Mouse (Mus musculus): ENCODE data around the gene Ifna6. TPM values are rescaled to one million over a fixed set of nuclear protein-coding genes. Genes with fewer than 3 reads are reported as not detected.

Ifna6 gene
- polyA plus RNA-seq, 1 experiment = not detected

- no peaks in the 10 kb centered on the region for H3K4me1 ChIP-seq (ENCODE audit: control insufficient read depth, insufficient read depth, low read length)
- no peak overlapping the region for H3K4me3 ChIP-seq (ENCODE audit: insufficient read depth, low read length)
- H3K27ac ChIP-seq (ENCODE audit: insufficient read depth, low read depth, low read length) = no peak overlapping the region
- TF ChIP-seq POLR2A (IDR thresholded peaks at IDR 0.05; ENCODE audit: borderline replicate concordance, low read depth, low read length) (no peak), CTCF (IDR thresholded peaks at IDR 0.05; ENCODE audit: low read depth, low read length) (no peak)
Observed at GRCm38 (mm10) chr4:88851026-88851763, 24.0 kb downstream of the Ifna6 start.

DNA sequence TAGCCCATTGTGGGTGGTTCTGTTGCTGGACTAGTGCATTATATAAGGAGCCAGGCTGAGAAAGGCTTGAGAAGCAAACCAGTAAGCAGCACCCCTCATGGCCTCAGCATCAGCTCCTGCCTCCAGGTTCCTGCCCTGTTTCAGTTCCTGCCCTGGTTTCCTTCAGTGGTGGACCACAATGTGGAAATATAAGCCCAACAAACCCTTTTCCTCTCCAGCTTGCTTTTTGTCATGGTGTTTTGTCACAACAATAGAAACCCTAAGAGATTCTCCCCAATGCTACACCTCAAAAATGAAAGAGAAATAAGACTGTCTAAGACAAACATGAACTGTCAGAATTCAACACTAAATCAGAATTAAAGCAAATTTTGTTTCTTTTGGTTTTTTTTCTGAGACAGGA is 32.0 kb downstream of the Ifna6 start:
- TF ChIP-seq POLR2A (IDR thresholded peaks at IDR 0.05; ENCODE audit: borderline replicate concordance, low read depth, low read length) = no peak
- TF ChIP-seq CTCF (IDR thresholded peaks at IDR 0.05; ENCODE audit: low read depth, low read length) = no peak
- Histone ChIP-seq H3K27ac (ENCODE audit: insufficient read depth, low read depth, low read length) (no peak overlapping the region), H3K4me1 (ENCODE audit: control insufficient read depth, insufficient read depth, low read length) (no peaks in the 10 kb centered on the region), H3K4me3 (ENCODE audit: insufficient read depth, low read length) (no peak overlapping the region)

- H3K27ac ChIP-seq (ENCODE audit: insufficient read depth, low read depth, low read length) = no peak overlapping the region
- H3K4me1 ChIP-seq (ENCODE audit: control insufficient read depth, insufficient read depth, low read length) = peaks cover 7% of the 10 kb centered on the region
- H3K4me3 ChIP-seq (ENCODE audit: insufficient read depth, low read length) = no peak overlapping the region
- no peak for TF ChIP-seq CTCF (IDR thresholded peaks at IDR 0.05; ENCODE audit: low read depth, low read length)
- no peak for TF ChIP-seq POLR2A (IDR thresholded peaks at IDR 0.05; ENCODE audit: borderline replicate concordance, low read depth, low read length)
Observed at GRCm38 (mm10) chr4:88863309-88863708, 36.1 kb downstream of the Ifna6 start.

DNA sequence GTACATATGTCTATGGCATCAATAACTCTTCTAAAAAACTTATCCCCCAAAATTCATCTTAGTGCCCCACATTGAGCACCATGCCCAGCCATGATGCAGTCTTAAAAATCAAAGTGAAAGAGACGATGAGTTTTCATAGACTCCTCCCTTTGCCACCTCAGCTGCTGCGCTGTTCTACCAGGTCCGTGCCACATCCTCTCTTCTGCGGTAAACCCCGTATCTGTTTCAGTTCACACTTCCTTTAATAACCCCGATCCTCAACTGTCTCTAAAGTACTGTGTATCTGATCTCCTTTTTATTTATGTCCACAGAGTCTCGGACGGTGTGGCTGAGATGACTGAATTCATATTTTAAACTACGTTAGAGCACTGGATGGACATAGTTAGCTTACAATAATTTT is 37.4 kb downstream of the Ifna6 start:
- TF ChIP-seq POLR2A (IDR thresholded peaks at IDR 0.05; ENCODE audit: borderline replicate concordance, low read depth, low read length) (no peak), CTCF (IDR thresholded peaks at IDR 0.05; ENCODE audit: low read depth, low read length) (no peak)
- H3K4me3 ChIP-seq (ENCODE audit: insufficient read depth, low read length) = peak overlapping the region; percentile 40
- H3K4me1 ChIP-seq (ENCODE audit: control insufficient read depth, insufficient read depth, low read length) = peaks cover 7% of the 10 kb centered on the region
- H3K27ac ChIP-seq (ENCODE audit: insufficient read depth, low read depth, low read length) = no peak overlapping the region

- peaks cover 7% of the 10 kb centered on the region for H3K4me1 ChIP-seq (ENCODE audit: control insufficient read depth, insufficient read depth, low read length)
- H3K27ac ChIP-seq (ENCODE audit: insufficient read depth, low read depth, low read length) = no peak overlapping the region
- no peak for TF ChIP-seq CTCF (IDR thresholded peaks at IDR 0.05; ENCODE audit: low read depth, low read length)
- TF ChIP-seq POLR2A (IDR thresholded peaks at IDR 0.05; ENCODE audit: borderline replicate concordance, low read depth, low read length) = no peak
- peak overlapping the region; percentile 23 for H3K4me3 ChIP-seq (ENCODE audit: insufficient read depth, low read length)
Observed at GRCm38 (mm10) chr4:88865011-88865569, 37.9 kb downstream of the Ifna6 start.

DNA sequence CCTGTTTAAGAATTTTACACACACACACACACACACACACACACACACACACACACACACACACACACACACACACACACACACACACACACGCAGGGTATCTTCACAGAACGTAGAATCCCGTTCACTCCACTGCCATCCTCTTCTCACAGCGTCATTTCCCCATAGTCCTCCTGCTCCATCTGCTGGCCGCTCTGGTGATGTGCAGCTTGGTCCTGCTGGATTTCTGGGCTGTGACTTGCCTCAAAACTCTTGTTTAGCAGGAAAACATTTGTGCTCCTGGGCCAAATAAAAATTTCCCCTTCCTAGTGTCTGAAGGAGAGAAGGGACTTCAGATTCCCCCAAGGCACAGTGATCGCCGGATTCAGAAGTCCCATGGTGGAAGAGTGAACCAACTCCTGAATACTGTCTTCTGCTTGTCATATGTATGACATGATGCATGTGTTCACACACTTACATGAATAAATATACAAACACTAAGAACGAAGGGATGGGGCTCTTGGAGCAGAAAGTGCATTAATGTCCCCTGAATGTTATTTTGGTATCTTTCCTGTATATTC is 40.2 kb downstream of the Ifna6 start:
- H3K4me1 ChIP-seq (ENCODE audit: control insufficient read depth, insufficient read depth, low read length) = peaks cover 7% of the 10 kb centered on the region
- no peak for TF ChIP-seq POLR2A (IDR thresholded peaks at IDR 0.05; ENCODE audit: borderline replicate concordance, low read depth, low read length)
- peak; percentile 88 for TF ChIP-seq CTCF (IDR thresholded peaks at IDR 0.05; ENCODE audit: low read depth, low read length)
- no peak overlapping the region for H3K4me3 ChIP-seq (ENCODE audit: insufficient read depth, low read length)
- no peak overlapping the region for H3K27ac ChIP-seq (ENCODE audit: insufficient read depth, low read depth, low read length)

- H3K27ac ChIP-seq (ENCODE audit: insufficient read depth, low read depth, low read length) = no peak overlapping the region
- TF ChIP-seq CTCF (IDR thresholded peaks at IDR 0.05; ENCODE audit: low read depth, low read length) (no peak), POLR2A (IDR thresholded peaks at IDR 0.05; ENCODE audit: borderline replicate concordance, low read depth, low read length) (no peak)
- H3K4me1 ChIP-seq (ENCODE audit: control insufficient read depth, insufficient read depth, low read length) = peaks cover 7% of the 10 kb centered on the region
- H3K4me3 ChIP-seq (ENCODE audit: insufficient read depth, low read length) = peak overlapping the region; percentile 59
Observed at GRCm38 (mm10) chr4:88867926-88868911, 41.0 kb downstream of the Ifna6 start.

DNA sequence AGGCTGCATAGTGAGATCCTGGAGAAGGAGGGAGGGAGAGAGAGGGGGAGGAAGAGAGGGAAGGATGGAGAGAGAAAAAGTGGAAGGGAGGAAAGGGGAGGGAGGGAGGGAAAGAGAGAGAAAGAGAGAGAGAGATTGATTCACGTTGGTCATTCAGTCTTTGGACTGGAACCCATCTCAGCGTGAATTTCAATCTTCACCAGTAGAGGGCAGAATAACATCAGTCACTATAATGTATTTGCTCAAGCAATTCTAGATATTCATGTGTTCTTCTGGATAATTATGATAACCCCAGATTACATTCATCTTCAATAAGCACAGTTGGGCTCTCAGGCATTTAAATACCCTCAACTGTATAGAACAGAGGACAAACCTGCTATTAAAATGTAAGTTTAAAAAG is 45.5 kb downstream of the Ifna6 start:
- no peaks in the 10 kb centered on the region for H3K4me1 ChIP-seq (ENCODE audit: control insufficient read depth, insufficient read depth, low read length)
- H3K4me3 ChIP-seq (ENCODE audit: insufficient read depth, low read length) = no peak overlapping the region
- H3K27ac ChIP-seq (ENCODE audit: insufficient read depth, low read depth, low read length) = no peak overlapping the region
- no peak for TF ChIP-seq CTCF (IDR thresholded peaks at IDR 0.05; ENCODE audit: low read depth, low read length)
- TF ChIP-seq POLR2A (IDR thresholded peaks at IDR 0.05; ENCODE audit: borderline replicate concordance, low read depth, low read length) = no peak

DNA sequence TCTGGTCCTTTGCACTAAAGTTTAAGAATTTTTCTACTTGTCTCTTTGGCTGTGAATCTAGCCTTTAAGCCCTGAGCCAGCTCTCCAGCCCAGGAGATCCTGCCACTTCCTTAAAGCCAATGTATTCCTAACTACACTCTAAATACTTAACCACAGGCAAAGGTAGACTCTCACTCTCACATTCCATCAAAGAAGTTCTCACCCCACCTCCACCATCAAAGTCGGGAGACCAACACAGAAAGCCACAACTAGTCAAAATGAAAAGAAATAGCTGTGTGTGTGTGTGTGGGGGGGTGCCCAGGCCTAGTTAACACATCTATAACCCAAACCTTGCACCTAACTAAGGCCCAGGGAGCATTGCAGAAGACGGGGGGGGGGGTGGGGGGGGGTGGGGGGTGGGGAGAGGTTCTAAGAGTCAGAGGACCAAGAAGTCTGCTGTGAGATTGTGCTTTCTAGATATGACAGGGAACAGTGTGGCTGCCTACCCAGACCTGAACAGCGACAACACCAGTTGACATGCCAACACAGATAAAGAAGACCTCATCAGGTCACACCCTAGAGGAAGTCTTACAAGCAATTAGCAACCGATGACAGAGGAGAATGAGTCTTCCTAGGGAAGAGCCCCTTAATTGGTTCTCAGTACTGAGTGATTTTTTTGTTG is 48.3 kb downstream of the Ifna6 start:
- H3K4me1 ChIP-seq (ENCODE audit: control insufficient read depth, insufficient read depth, low read length) = no peaks in the 10 kb centered on the region; the same call in 1 of the 2 replicates
- no peak overlapping the region for H3K27ac ChIP-seq (ENCODE audit: insufficient read depth, low read depth, low read length)
- H3K4me3 ChIP-seq (ENCODE audit: insufficient read depth, low read length) = no peak overlapping the region
- TF ChIP-seq CTCF (IDR thresholded peaks at IDR 0.05; ENCODE audit: low read depth, low read length) = no peak
- no peak for TF ChIP-seq POLR2A (IDR thresholded peaks at IDR 0.05; ENCODE audit: borderline replicate concordance, low read depth, low read length)
